Mouse (Mus musculus): ENCODE data around the gene Cdkl1.
A peak's percentile ranks its signal among the peaks of the same experiment; 100 is the strongest.

The Cdkl1 gene

DNA sequence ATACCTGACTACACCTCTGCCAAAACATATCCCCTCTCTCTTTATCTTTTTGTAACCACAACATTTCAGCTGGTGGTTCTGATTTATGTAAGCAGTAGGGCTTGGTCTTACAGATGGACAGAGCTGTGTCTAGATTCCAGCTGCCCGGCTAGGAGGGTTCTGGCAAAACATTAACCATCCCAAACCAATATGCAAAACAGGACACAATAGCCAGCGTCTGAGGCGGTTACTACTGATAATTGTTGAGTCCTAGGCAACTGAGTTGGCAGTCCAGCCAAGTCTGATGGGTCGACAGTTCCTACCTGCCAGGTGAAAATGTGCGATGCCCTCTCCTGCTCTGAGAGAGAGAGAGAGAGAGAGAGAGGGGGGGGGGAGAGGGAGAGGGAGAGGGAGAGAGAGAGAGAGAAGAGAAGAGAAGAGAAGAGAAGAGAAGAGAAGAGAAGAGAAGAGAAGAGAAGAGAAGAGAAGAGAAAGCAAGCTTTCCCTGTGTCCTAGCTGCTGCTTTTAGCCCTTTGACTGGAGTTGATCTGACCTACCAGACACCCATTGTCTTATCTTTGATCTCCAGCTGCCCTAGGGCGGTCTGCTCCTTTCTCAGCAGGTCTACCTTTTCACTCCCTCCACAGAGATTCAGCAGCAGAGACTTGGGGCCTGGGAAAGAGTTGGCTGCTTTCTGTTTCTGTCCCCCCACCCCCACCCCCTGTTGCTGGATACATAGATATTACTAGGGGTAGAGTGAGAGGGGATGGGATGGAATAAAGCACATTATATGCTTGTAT, 7.6 kb downstream of the Cdkl1 start:
- DNase-seq = no peak

- no peak for DNase-seq
Measured at GRCm38 (mm10) chr12:69781935-69782650, 9.0 kb downstream of the Cdkl1 start.

GRCm38 (mm10) chr12:69781480-69781879, 9.6 kb downstream of the Cdkl1 start:
- DNase-seq = no peak

DNA sequence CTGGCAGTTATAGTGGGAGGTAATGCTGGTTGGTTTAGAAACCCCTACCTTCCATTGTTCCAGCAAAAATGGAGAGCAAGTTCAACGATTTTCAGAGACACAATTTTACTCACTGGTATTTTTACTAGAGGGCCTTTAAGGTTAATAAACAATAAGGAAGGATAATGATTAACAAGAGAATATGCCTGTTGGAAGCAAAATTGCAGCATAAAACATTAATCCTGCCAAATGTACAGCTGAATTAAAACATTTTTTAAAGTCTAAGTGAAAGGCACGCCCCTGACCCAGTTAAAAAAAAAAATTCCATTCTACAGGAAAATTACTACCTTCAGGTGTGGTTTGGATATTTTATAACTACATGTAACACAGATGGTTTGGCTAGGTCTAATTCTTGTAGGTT, 13.1 kb downstream of the Cdkl1 start:
- DNase-seq = no peak

GRCm38 (mm10) chr12:69777341-69777730, 13.7 kb downstream of the Cdkl1 start:
- DNase-seq = no peak

GRCm38 (mm10) chr12:69776607-69777340, 14.3 kb downstream of the Cdkl1 start:
- peak; percentile 37 for DNase-seq

DNA sequence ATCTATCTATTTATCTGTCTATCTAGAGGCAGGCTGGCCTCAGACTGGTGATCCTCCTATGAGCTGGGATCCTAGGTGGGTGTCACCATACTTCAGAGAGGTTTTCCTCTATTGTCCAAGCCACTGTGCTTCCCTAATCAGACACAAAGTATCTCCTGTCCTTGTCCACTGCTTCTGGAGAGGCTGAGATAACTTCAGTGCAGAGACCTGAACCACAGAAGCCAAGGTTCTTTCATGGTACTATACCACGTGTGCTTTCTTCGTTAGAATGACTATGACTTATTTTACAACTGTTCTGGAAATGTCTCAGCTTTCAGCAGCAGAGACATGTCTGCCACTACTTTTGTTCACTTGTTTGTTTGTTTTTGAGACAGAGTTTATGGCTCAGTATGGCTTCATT, 22.2 kb downstream of the Cdkl1 start:
- no peak for DNase-seq

GRCm38 (mm10) chr12:69767476-69768258, 23.4 kb downstream of the Cdkl1 start:
- no peak for DNase-seq

GRCm38 (mm10) chr12:69766185-69766904, 24.7 kb downstream of the Cdkl1 start:
- DNase-seq = no peak

- no peak for DNase-seq
Measured at GRCm38 (mm10) chr12:69765543-69765942, 25.5 kb downstream of the Cdkl1 start.

DNA sequence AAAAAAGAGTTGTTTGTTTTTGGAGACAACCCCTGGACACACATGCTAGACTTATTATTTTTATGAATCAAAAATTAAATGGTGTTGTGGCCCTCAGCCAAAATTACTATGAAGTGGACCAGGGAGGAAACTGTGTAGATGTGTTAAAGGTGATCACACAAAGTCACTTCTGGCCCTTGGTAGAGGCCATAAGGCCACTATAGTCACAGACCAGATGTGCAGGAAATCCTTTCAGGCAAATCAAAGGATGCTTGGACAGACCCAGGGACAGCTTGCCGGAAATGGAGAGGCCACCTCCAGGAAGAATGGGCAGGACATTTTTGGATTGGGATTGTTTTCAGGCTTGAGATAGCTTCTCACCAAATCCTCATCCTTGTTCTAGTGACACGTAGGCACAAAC, 29.5 kb downstream of the Cdkl1 start:
- DNase-seq = no peak

GRCm38 (mm10) chr12:69760743-69761406, 30.2 kb downstream of the Cdkl1 start:
- DNase-seq = no peak

DNA sequence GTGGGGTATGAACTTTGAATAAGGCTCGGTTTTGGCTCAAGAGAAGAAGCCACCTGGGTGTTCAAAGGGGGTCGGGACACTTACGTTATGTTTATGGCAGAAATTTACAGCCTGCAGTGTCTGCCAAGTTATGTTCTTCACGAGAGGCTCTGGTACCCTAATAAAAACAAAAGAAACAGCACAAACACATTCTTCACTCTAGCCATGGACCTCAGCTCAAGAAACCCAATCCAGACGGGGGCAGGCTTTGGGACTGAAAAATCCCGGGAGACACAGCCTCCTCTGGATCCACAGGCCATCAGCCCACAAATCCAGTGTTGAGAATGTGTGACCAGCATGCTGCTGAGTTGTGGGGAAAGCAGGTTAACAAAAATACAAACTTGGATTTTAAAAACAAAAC, 31.1 kb downstream of the Cdkl1 start:
- DNase-seq = no peak

DNA sequence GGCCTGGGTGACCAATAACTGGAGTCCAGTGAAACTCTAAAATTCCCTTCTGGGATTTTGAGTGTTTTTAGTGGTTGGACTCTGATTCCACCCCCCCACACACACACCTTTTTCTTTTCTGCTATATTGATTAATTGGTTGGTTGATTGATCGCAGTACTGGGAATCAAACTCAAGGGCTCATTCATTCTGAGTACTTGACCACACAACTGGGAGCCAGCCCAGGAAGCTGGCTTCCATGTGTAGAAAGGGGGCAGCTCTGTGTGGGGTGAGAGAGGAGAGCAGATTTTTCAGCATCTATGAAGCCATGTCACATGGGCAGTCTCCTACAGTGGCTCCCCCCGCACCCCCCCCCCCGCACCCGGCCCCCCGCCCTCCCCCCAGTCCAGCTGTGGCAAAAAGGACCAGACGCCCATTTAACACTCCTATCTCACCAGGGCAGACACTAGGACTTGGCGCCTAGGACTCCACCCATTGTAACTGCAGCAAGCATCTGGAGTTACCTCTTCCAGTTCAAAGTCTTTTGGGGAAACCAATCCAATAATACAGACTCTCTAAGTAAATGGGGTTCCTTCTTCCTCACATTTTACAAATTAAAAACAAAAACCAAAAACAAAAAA, 31.7 kb downstream of the Cdkl1 start:
- DNase-seq = no peak

- no peak for DNase-seq
Measured at GRCm38 (mm10) chr12:69758221-69759185, 32.6 kb downstream of the Cdkl1 start.

- peak; percentile 82 for DNase-seq
Measured at GRCm38 (mm10) chr12:69757418-69758141, 33.5 kb downstream of the Cdkl1 start.

DNA sequence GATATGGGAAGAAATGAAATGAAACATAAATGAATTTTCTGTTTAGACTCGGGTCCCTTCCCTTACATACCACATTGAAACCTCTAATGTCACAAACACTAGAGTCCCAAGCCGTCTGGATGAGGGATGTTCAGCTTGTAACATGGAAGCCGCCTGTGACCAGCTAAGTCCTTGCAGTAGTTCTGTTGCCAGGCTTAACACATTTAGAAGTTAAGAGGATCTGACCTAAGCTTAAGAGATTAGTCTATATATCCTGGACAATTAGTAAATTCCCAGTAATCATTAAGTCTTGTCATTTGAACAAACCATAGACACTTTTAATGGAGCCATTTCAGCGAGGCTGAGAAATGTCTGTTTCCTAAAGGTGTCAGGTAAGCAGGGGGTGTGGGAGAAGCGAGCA, 35.1 kb downstream of the Cdkl1 start:
- DNase-seq = no peak

- DNase-seq = no peak
Measured at GRCm38 (mm10) chr12:69753936-69754335, 37.1 kb downstream of the Cdkl1 start.

- DNase-seq = no peak
Measured at GRCm38 (mm10) chr12:69751864-69752341, 39.2 kb downstream of the Cdkl1 start.
